Comparison of ENCODE assay signal across 26 mouse cellular contexts in the genomic region with DNA sequence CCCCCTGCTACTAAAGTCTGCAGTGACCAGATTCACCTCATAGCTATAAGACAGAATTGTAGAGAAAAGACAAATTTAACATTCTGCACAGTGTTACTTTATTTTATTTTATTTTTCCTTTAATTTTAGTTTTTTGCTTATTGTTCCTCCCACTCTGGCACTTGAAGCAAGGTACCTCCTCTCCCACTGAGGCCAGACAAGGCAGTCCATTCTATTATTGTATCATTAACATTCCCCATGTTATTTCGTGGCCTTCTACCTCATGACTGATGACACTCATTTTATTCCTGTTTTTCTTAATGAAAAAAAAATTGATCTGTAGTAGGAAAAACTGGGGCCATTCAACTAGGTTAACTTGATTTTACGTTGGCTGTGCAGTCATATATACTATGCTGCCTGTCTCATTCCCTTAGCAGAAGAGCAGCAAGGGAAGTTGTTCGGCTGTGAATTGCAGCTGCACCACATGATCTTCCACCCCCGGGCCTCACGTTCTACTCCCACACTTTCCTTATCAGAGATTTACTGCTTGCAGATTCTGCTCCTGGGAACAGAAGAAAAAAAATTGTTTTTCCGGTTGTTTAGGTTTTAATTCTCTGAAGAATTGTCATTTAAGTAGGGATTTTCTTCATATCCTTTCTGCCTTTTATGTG.
A peak's percentile ranks its signal among the peaks of the same experiment; 100 is the strongest.
DNase-seq lines count a peak whose midpoint lies in the region; ATAC-seq and TF ChIP-seq lines count a peak whose summit lies in the region.
"Had no signal": no experiment of that assay in that cellular context is flagged by ENCODE, and none has a peak within 500 bp of the region (broad histone marks: within the 10 kb centered on the region; RNA-seq: fewer than 3 reads in every experiment).

No protein-coding gene starts in this region.

- no peak overlapping the region for H3K4me3 ChIP-seq in kidney, embryonic 14.5 days (ENCODE audit: low read length)
- no peak overlapping the region for H3K4me3 ChIP-seq in midbrain, embryonic 15.5 days
- H3K4me3 ChIP-seq in midbrain, embryonic 10.5 days, result no peak overlapping the region
- no peak overlapping the region for H3K4me3 ChIP-seq in MEL (ENCODE audit: control insufficient read depth in 1 of 2, insufficient read depth in 1 of 2, low read depth in 2 of 2, low read length in 2 of 2)
- no peak overlapping the region for H3K4me3 ChIP-seq in forebrain, embryonic 14.5 days (ENCODE audit: low read depth, low read length)
- H3K4me3 ChIP-seq: forebrain, embryonic 10.5 days; heart, embryonic 15.5 days; hindbrain, embryonic 15.5 days; layer of hippocampus, adult 2 months; limb, embryonic 15.5 days; lung, embryonic 15.5 days had no signal

- H3K9me3 ChIP-seq in kidney, embryonic 14.5 days (ENCODE audit: control insufficient read depth, low read length), result no peaks in the 10 kb centered on the region
- no peaks in the 10 kb centered on the region for H3K9me3 ChIP-seq in midbrain, embryonic 15.5 days
- H3K9me3 ChIP-seq in midbrain, embryonic 10.5 days (replicated peaks), result no peaks in the 10 kb centered on the region
- H3K9me3 ChIP-seq in MEL (replicated peaks; ENCODE audit: insufficient read depth, low read length), result no peaks in the 10 kb centered on the region
- no peaks in the 10 kb centered on the region for H3K9me3 ChIP-seq in forebrain, embryonic 14.5 days (replicated peaks; ENCODE audit: control insufficient read depth, low read length)
- H3K9me3 ChIP-seq: forebrain, embryonic 10.5 days; G1E; heart, embryonic 15.5 days; hindbrain, embryonic 15.5 days; limb, embryonic 15.5 days; lung, embryonic 15.5 days had no signal

- ATAC-seq in kidney, embryonic 14.5 days (ENCODE audit: low FRiP score, low TSS enrichment), result 0 out of 2 replicates have a peak, but pooled peaks have one; percentile 71
- peak; percentile 79 for ATAC-seq in midbrain, embryonic 15.5 days (replicated peaks)
- ATAC-seq in forebrain, embryonic 14.5 days, result no peak

- no peaks in the 10 kb centered on the region for H3K79me2 ChIP-seq in MEL (ENCODE audit: control insufficient read depth, insufficient read depth, low read length, poor library complexity)

- no peak for TF ChIP-seq CTCF in MEL (IDR thresholded peaks at IDR 0.05 in 2 of 3, conservative IDR thresholded peaks at IDR 0.05 in 1 of 3; ENCODE audit: control insufficient read depth in 1 of 3, insufficient read depth in 1 of 3, low read depth in 2 of 3, low read length in 3 of 3, poor library complexity in 1 of 3, severe bottlenecking in 1 of 3)
- no peak for TF ChIP-seq CTCF in brain, embryonic 14.5 days (IDR thresholded peaks at IDR 0.05; ENCODE audit: borderline replicate concordance, extremely low read depth, insufficient read depth, insufficient read length)

- no peak overlapping the region for H3K9ac ChIP-seq in kidney, embryonic 14.5 days (ENCODE audit: low read depth, low read length)
- no peak overlapping the region for H3K9ac ChIP-seq in midbrain, embryonic 15.5 days
- H3K9ac ChIP-seq in MEL (ENCODE audit: control insufficient read depth, low read depth, low read length, poor library complexity, severe bottlenecking), result no peak overlapping the region
- H3K9ac ChIP-seq in forebrain, embryonic 14.5 days (ENCODE audit: low read length), result no peak overlapping the region
- H3K9ac ChIP-seq: heart, embryonic 15.5 days; hindbrain, embryonic 15.5 days; limb, embryonic 15.5 days; liver, embryonic 14.5 days; lung, embryonic 15.5 days had no signal

- no peaks in the 10 kb centered on the region for H3K27me3 ChIP-seq in kidney, embryonic 14.5 days (ENCODE audit: control insufficient read depth, insufficient read depth, low read length)
- H3K27me3 ChIP-seq in midbrain, embryonic 15.5 days (replicated peaks), result no peaks in the 10 kb centered on the region
- H3K27me3 ChIP-seq in midbrain, embryonic 10.5 days (ENCODE audit: low read depth, poor library complexity, severe bottlenecking), result no peaks in the 10 kb centered on the region
- H3K27me3 ChIP-seq in MEL (ENCODE audit: control insufficient read depth in 1 of 2, insufficient read depth in 2 of 2, low read length in 2 of 2), result no peaks in the 10 kb centered on the region
- H3K27me3 ChIP-seq in forebrain, embryonic 14.5 days (replicated peaks; ENCODE audit: control insufficient read depth, insufficient read depth, low read length), result no peaks in the 10 kb centered on the region
- H3K27me3 ChIP-seq: CH12.LX; heart, embryonic 15.5 days; hindbrain, embryonic 15.5 days; limb, embryonic 15.5 days; lung, embryonic 15.5 days had no signal

- H3K36me3 ChIP-seq in kidney, embryonic 14.5 days (ENCODE audit: control insufficient read depth, insufficient read depth, low read length), result no peaks in the 10 kb centered on the region
- no peaks in the 10 kb centered on the region for H3K36me3 ChIP-seq in midbrain, embryonic 15.5 days (replicated peaks)
- H3K36me3 ChIP-seq in midbrain, embryonic 10.5 days, result no peaks in the 10 kb centered on the region
- no peaks in the 10 kb centered on the region for H3K36me3 ChIP-seq in MEL (ENCODE audit: control insufficient read depth in 1 of 2, insufficient read depth in 2 of 2, low read length in 2 of 2)
- no peaks in the 10 kb centered on the region for H3K36me3 ChIP-seq in forebrain, embryonic 14.5 days (ENCODE audit: control insufficient read depth, insufficient read depth, low read length)
- H3K36me3 ChIP-seq: forebrain, embryonic 10.5 days; G1E; heart, embryonic 15.5 days; hindbrain, embryonic 15.5 days; limb, embryonic 15.5 days; lung, embryonic 15.5 days had no signal

- H3K4me1 ChIP-seq in kidney, embryonic 14.5 days (ENCODE audit: control insufficient read depth, insufficient read depth, low read length), result no peaks in the 10 kb centered on the region
- H3K4me1 ChIP-seq in midbrain, embryonic 15.5 days, result peaks cover 4% of the 10 kb centered on the region; the same call in 1 of the 2 replicates
- H3K4me1 ChIP-seq in midbrain, embryonic 10.5 days, result peaks cover 7% of the 10 kb centered on the region; the same call in 1 of the 2 replicates
- H3K4me1 ChIP-seq in MEL (ENCODE audit: control insufficient read depth in 1 of 2, insufficient read depth in 2 of 2, low read length in 2 of 2), result no peaks in the 10 kb centered on the region
- no peaks in the 10 kb centered on the region for H3K4me1 ChIP-seq in forebrain, embryonic 14.5 days (ENCODE audit: control insufficient read depth, insufficient read depth, low read length)
- H3K4me1 ChIP-seq: forebrain, embryonic 10.5 days; hindbrain, embryonic 15.5 days; limb, embryonic 15.5 days; lung, embryonic 15.5 days had no signal

- no peak for TF ChIP-seq RAD21 in MEL (IDR thresholded peaks at IDR 0.05; ENCODE audit: low read depth, low read length)

- H3K4me2 ChIP-seq in kidney, embryonic 14.5 days (replicated peaks; ENCODE audit: low read depth, low read length), result no peak overlapping the region
- no peak overlapping the region for H3K4me2 ChIP-seq in midbrain, embryonic 15.5 days
- H3K4me2 ChIP-seq in forebrain, embryonic 14.5 days (ENCODE audit: low read length), result no peak overlapping the region
- H3K4me2 ChIP-seq: heart, embryonic 15.5 days; hindbrain, embryonic 15.5 days; limb, embryonic 15.5 days; lung, embryonic 15.5 days had no signal

- H3K27ac ChIP-seq in kidney, embryonic 14.5 days (ENCODE audit: low read depth, low read length), result no peak overlapping the region
- no peak overlapping the region for H3K27ac ChIP-seq in midbrain, embryonic 15.5 days
- H3K27ac ChIP-seq in midbrain, embryonic 10.5 days (replicated peaks), result no peak overlapping the region
- no peak overlapping the region for H3K27ac ChIP-seq in MEL (ENCODE audit: control insufficient read depth, low read depth, low read length)
- no peak overlapping the region for H3K27ac ChIP-seq in forebrain, embryonic 14.5 days (ENCODE audit: low read depth, low read length)
- H3K27ac ChIP-seq: forebrain, embryonic 10.5 days; heart, embryonic 15.5 days; hindbrain, embryonic 15.5 days; layer of hippocampus, adult 2 months; limb, embryonic 15.5 days; liver, embryonic 14.5 days; lung, embryonic 15.5 days; stomach, postnatal 0 days had no signal

- TF ChIP-seq POLR2A in MEL (IDR thresholded peaks at IDR 0.05; ENCODE audit: control insufficient read depth in 1 of 2, insufficient read depth in 1 of 2, low read depth in 1 of 2, low read length in 2 of 2, poor library complexity in 1 of 2), result no peak
- no peak for TF ChIP-seq POLR2A in brain, embryonic 14.5 days (IDR thresholded peaks at IDR 0.05; ENCODE audit: borderline replicate concordance, extremely low read depth, insufficient read depth, insufficient read length, poor library complexity, severe bottlenecking)

- WGBS in kidney, embryonic 14.5 days, result 13% methylated on average over 6 of the region's 6 CpGs
- 56% methylated on average over 6 of the region's 6 CpGs for WGBS in midbrain, embryonic 15.5 days
- 80% methylated on average over 6 of the region's 6 CpGs for WGBS in midbrain, embryonic 10.5 days
- 74% methylated on average over 6 of the region's 6 CpGs for WGBS in forebrain, embryonic 14.5 days

- TF ChIP-seq EP300 in MEL (IDR thresholded peaks at IDR 0.05; ENCODE audit: low read depth in 1 of 2, low read length in 2 of 2), result no peak

- DNase-seq in kidney, postnatal 14 days, result no peak
- no peak for DNase-seq in midbrain, embryonic 10.5 days (ENCODE audit: low spot score)
- DNase-seq in MEL (ENCODE audit: low read depth, low spot score), result no peak
- DNase-seq in brain, embryonic 14.5 days (ENCODE audit: low read depth), result peak; percentile 33
- DNase-seq in forebrain, embryonic 14.5 days (ENCODE audit: low spot score), result no peak
- DNase-seq: adrenal gland, adult 2 months; B cell, adult 2 months; cerebellum, adult 18-20 months; cerebellum, postnatal 14 days; heart, postnatal 36 days; kidney, adult 18-20 months; kidney, postnatal 25 days; lung, postnatal 4 days; retina, postnatal 1 day had no signal

TF ChIP-seq in MEL, 35 proteins besides CTCF, POLR2A, EP300 and RAD21:
- TF ChIP-seq JUND (IDR thresholded peaks at IDR 0.05; ENCODE audit: low read depth, low read length) (no peak), TAL1 (IDR thresholded peaks at IDR 0.05; ENCODE audit: low read length) (no peak), RCOR1 (IDR thresholded peaks at IDR 0.05; ENCODE audit: low read depth, low read length) (no peak), ZNF384 (IDR thresholded peaks at IDR 0.05; ENCODE audit: low read depth, low read length) (no peak), BHLHE40 (IDR thresholded peaks at IDR 0.05; ENCODE audit: borderline replicate concordance, low read depth, low read length) (peak; percentile 38; the same call in 1 of the 2 replicates), E2F4 (IDR thresholded peaks at IDR 0.05; ENCODE audit: borderline replicate concordance, low read depth, low read length) (no peak), USF1 (IDR thresholded peaks at IDR 0.05; ENCODE audit: low read depth, low read length) (peak; percentile 40; the same call in 1 of the 2 replicates), ZKSCAN1 (IDR thresholded peaks at IDR 0.05; ENCODE audit: low read depth, low read length) (no peak), GABPA (IDR thresholded peaks at IDR 0.05; ENCODE audit: low read depth, low read length) (no peak)
TF ChIP-seq in MEL: peak in this region for 2.
